Mouse (Mus musculus): Measurements from ENCODE around the gene Sec16a.

- TF ChIP-seq CTCF (conservative IDR thresholded peaks at IDR 0.05; ENCODE audit: low read length) = no peak
- no peak for TF ChIP-seq NANOG (IDR thresholded peaks at IDR 0.05; ENCODE audit: borderline replicate concordance, low read length)
- TF ChIP-seq POU5F1 (IDR thresholded peaks at IDR 0.05; ENCODE audit: borderline replicate concordance, low read length) = no peak
These were observed 1.1 kb downstream of the Sec16a start for GRCm38 (mm10) chr2:26443876-26444275.

All from E14TG2a.4 (cell line).